Mouse (Mus musculus) CD8-positive naive resting alpha-beta T cell, adult 2 months (primary cell): ENCODE measurements around the gene Shc3.
A peak's percentile ranks its signal among the peaks of the same experiment; 100 is the strongest.

Experiments
- DNase-seq, 2 experiments: peaks; one replicate each; pipeline ENCODE4 v3.0.0; 2022; ENCODE audit warnings: low read depth in 2 of 2, low spot score in 2 of 2

The Shc3 gene

GRCm38 (mm10) chr13:51568911-51569684, at the start of gene Shc3:
Gene Shc3 (minus strand): TSS chr13:51569419.
- DNase-seq: no peak

GRCm38 (mm10) chr13:51618602-51619001, 49.4 kb upstream of the Shc3 start:
- no peak for DNase-seq

- DNase-seq: peak; percentile 24 to 40
These were observed 48.6 kb upstream of the Shc3 start for GRCm38 (mm10) chr13:51617861-51618260.

GRCm38 (mm10) chr13:51617306-51617705, 48.1 kb upstream of the Shc3 start:
- DNase-seq: no peak

GRCm38 (mm10) chr13:51616417-51617044, 47.3 kb upstream of the Shc3 start:
- no peak for DNase-seq

GRCm38 (mm10) chr13:51615815-51616214, 46.6 kb upstream of the Shc3 start:
- no peak for DNase-seq

GRCm38 (mm10) chr13:51611500-51611899, 42.3 kb upstream of the Shc3 start:
- DNase-seq: no peak

- DNase-seq: no peak
These were observed 41.8 kb upstream of the Shc3 start for GRCm38 (mm10) chr13:51611060-51611459.

- DNase-seq: no peak
These were observed 40.0 kb upstream of the Shc3 start for GRCm38 (mm10) chr13:51609231-51609630.

GRCm38 (mm10) chr13:51603894-51604244, 34.6 kb upstream of the Shc3 start:
- no peak for DNase-seq

GRCm38 (mm10) chr13:51603221-51603893, 34.1 kb upstream of the Shc3 start:
- DNase-seq: no peak

- DNase-seq: no peak
These were observed 33.5 kb upstream of the Shc3 start for GRCm38 (mm10) chr13:51602764-51603163.

GRCm38 (mm10) chr13:51600169-51600568, 30.9 kb upstream of the Shc3 start:
- DNase-seq: no peak

- no peak for DNase-seq
These were observed 28.8 kb upstream of the Shc3 start for GRCm38 (mm10) chr13:51598063-51598462.

- no peak for DNase-seq
These were observed 26.2 kb upstream of the Shc3 start for GRCm38 (mm10) chr13:51595404-51595803.

GRCm38 (mm10) chr13:51594656-51595311, 25.6 kb upstream of the Shc3 start:
- no peak for DNase-seq

GRCm38 (mm10) chr13:51588005-51588404, 18.8 kb upstream of the Shc3 start:
- DNase-seq: no peak

- DNase-seq: no peak
These were observed 13.0 kb upstream of the Shc3 start for GRCm38 (mm10) chr13:51582204-51582603.

GRCm38 (mm10) chr13:51580263-51581044, 11.2 kb upstream of the Shc3 start:
- DNase-seq: no peak

- no peak for DNase-seq
These were observed 4.6 kb upstream of the Shc3 start for GRCm38 (mm10) chr13:51573849-51574248.

- no peak for DNase-seq
These were observed 892 bp upstream of the Shc3 start for GRCm38 (mm10) chr13:51570111-51570510.
